Mouse (Mus musculus): ENCODE data around the gene BC048562. TPM values are rescaled to one million over a fixed set of nuclear protein-coding genes. Genes with fewer than 3 reads are reported as not detected.

Gene BC048562
- polyA plus RNA-seq, 1 experiment from 2014 or later = not detected

- POLR2A ChIA-PET = interaction anchor here (0.7 kb wide), 1 partner anchor 445 kb away, joined by 7 read pairs; no protein-coding TSS in a partner anchor
- in situ Hi-C loops (cut with MboI; ENCODE audit: low pct_unique_long_range_greater_than_20kb) = no loop called here
Observed at GRCm38 (mm10) chr9:108450292-108451169, 14.2 kb downstream of the BC048562 start.

GRCm38 (mm10) chr9:108451170-108451493 is 14.8 kb downstream of the BC048562 start:
- no peaks in the 10 kb centered on the region for H3K27me3 ChIP-seq
- DNase-seq (ENCODE audit: low read depth, low spot score) (no peak), ATAC-seq (no peak)
- TF ChIP-seq CTCF (IDR thresholded peaks at IDR 0.05) = no peak
- POLR2A ChIA-PET = no interaction called here
- in situ Hi-C loops (cut with MboI; ENCODE audit: low pct_unique_long_range_greater_than_20kb) = no loop called here
- CTCF ChIA-PET = interaction anchor here (1.4 kb wide), 1 partner anchor 11 kb away, joined by 3 read pairs; the partner anchor contains the start of gene Klhdc8b

More at GRCm38 (mm10) chr9:108450292-108451169, 14.2 kb downstream of the BC048562 start:
- CTCF ChIA-PET = interaction anchor here (1.1 to 1.7 kb wide), 4 partner anchors 11 to 48 kb away, joined by 3 read pairs; partner anchors contain the start of gene Klhdc8b
- TF ChIP-seq CTCF (IDR thresholded peaks at IDR 0.05) = no peak
- DNase-seq (ENCODE audit: low read depth, low spot score) (no peak), ATAC-seq (no peak)
- no peaks in the 10 kb centered on the region for H3K27me3 ChIP-seq

- ChIA-PET POLR2A (interaction anchor here (0.6 kb wide), 1 partner anchor 9 kb away, joined by 3 read pairs; no protein-coding TSS in a partner anchor), CTCF (no interaction called here)
- no peak for ATAC-seq
- no peaks in the 10 kb centered on the region for H3K27me3 ChIP-seq
- in situ Hi-C loops (cut with MboI; ENCODE audit: low pct_unique_long_range_greater_than_20kb) = no loop called here
- no peak for DNase-seq (ENCODE audit: low read depth, low spot score)
- TF ChIP-seq CTCF (IDR thresholded peaks at IDR 0.05) = no peak
Observed at GRCm38 (mm10) chr9:108451519-108452160, 15.4 kb downstream of the BC048562 start.

GRCm38 (mm10) chr9:108452291-108452906 is 16.1 kb downstream of the BC048562 start:
- TF ChIP-seq CTCF (IDR thresholded peaks at IDR 0.05) = peak; percentile 98
- ChIA-PET POLR2A (interaction anchor here (0.6 kb wide), 1 partner anchor 10 kb away, joined by 3 read pairs; no protein-coding TSS in a partner anchor), CTCF (interaction anchor here (0.6 to 1.2 kb wide), 3 partner anchors 10 to 17 kb away, joined by 3 to 5 read pairs (median 5); no protein-coding TSS in a partner anchor)
- in situ Hi-C loops (cut with MboI; ENCODE audit: low pct_unique_long_range_greater_than_20kb) = no loop called here
- DNase-seq (ENCODE audit: low read depth, low spot score) (peak; percentile 24), ATAC-seq (peak; percentile 83)
- H3K27me3 ChIP-seq = no peaks in the 10 kb centered on the region

- ChIA-PET POLR2A (no interaction called here), CTCF (interaction anchor here (0.6 to 1.2 kb wide), 3 partner anchors 10 to 17 kb away, joined by 3 to 5 read pairs (median 5); no protein-coding TSS in a partner anchor)
- peak; percentile 21 for ATAC-seq
- TF ChIP-seq CTCF (IDR thresholded peaks at IDR 0.05) = no peak
- no peaks in the 10 kb centered on the region for H3K27me3 ChIP-seq
- in situ Hi-C loops (cut with MboI; ENCODE audit: low pct_unique_long_range_greater_than_20kb) = no loop called here
- no peak for DNase-seq (ENCODE audit: low read depth, low spot score)
Observed at GRCm38 (mm10) chr9:108452911-108453310, 16.6 kb downstream of the BC048562 start.

GRCm38 (mm10) chr9:108453458-108453857 is 17.2 kb downstream of the BC048562 start:
- no peaks in the 10 kb centered on the region for H3K27me3 ChIP-seq
- no peak for TF ChIP-seq CTCF (IDR thresholded peaks at IDR 0.05)

GRCm38 (mm10) chr9:108454429-108454828 is 18.1 kb downstream of the BC048562 start:
- in situ Hi-C loops (cut with MboI; ENCODE audit: low pct_unique_long_range_greater_than_20kb) = no loop called here
- ATAC-seq (no peak), DNase-seq (ENCODE audit: low read depth, low spot score) (no peak)
- no peaks in the 10 kb centered on the region for H3K27me3 ChIP-seq
- no peak for TF ChIP-seq CTCF (IDR thresholded peaks at IDR 0.05)
- ChIA-PET POLR2A (no interaction called here), CTCF (interaction anchor here (1.0 kb wide), 1 partner anchor 12 kb away, joined by 3 read pairs; no protein-coding TSS in a partner anchor)

More at GRCm38 (mm10) chr9:108453458-108453857, 17.2 kb downstream of the BC048562 start:
- in situ Hi-C loops (cut with MboI; ENCODE audit: low pct_unique_long_range_greater_than_20kb) = no loop called here
- DNase-seq (ENCODE audit: low read depth, low spot score) = no peak
- ATAC-seq = no peak
- POLR2A ChIA-PET = no interaction called here
- CTCF ChIA-PET = interaction anchor here (1.0 kb wide), 1 partner anchor 11 kb away, joined by 3 read pairs; no protein-coding TSS in a partner anchor

GRCm38 (mm10) chr9:108455747-108456571 is 19.7 kb downstream of the BC048562 start:
- ChIA-PET POLR2A (no interaction called here), CTCF (no interaction called here)
- no peak for TF ChIP-seq CTCF (IDR thresholded peaks at IDR 0.05)
- ATAC-seq (no peak), DNase-seq (ENCODE audit: low read depth, low spot score) (no peak)
- no peaks in the 10 kb centered on the region for H3K27me3 ChIP-seq
- in situ Hi-C loops (cut with MboI; ENCODE audit: low pct_unique_long_range_greater_than_20kb) = no loop called here

GRCm38 (mm10) chr9:108456953-108457352 is 20.7 kb downstream of the BC048562 start:
- in situ Hi-C loops (cut with MboI; ENCODE audit: low pct_unique_long_range_greater_than_20kb) = no loop called here
- POLR2A ChIA-PET = no interaction called here
- CTCF ChIA-PET = no interaction called here
- DNase-seq (ENCODE audit: low read depth, low spot score) (no peak), ATAC-seq (no peak)
- TF ChIP-seq CTCF (IDR thresholded peaks at IDR 0.05) = no peak
- no peaks in the 10 kb centered on the region for H3K27me3 ChIP-seq

GRCm38 (mm10) chr9:108459939-108460318 is 23.6 kb downstream of the BC048562 start:
- no peak for ATAC-seq
- CTCF ChIA-PET = interaction anchor here (1.1 kb wide), 1 partner anchor 19 kb away, joined by 3 read pairs; the partner anchor contains the start of gene Lamb2
- POLR2A ChIA-PET = no interaction called here

More at GRCm38 (mm10) chr9:108459939-108460318, 23.6 kb downstream of the BC048562 start:
- no peak for DNase-seq (ENCODE audit: low read depth, low spot score)
- H3K27me3 ChIP-seq = no peaks in the 10 kb centered on the region
- in situ Hi-C loops (cut with MboI; ENCODE audit: low pct_unique_long_range_greater_than_20kb) = no loop called here
- TF ChIP-seq CTCF (IDR thresholded peaks at IDR 0.05) = no peak

Measured in Patski (cell line).